Mouse (Mus musculus) neural tube, embryonic 12.5 days (tissue): Measurements from ENCODE around the gene Slc25a38. TPM values are rescaled to one million over a fixed set of nuclear protein-coding genes. Genes with fewer than 3 reads are reported as not detected.

ENCODE experiments used
- ATAC-seq: fragments of 200-750 bp; cut with Nextera tagmentation; 2 replicates; pipeline ENCODE4 v1.8.0; 2017; ENCODE audit warnings: low read depth, mild to moderate bottlenecking, moderate TSS enrichment, moderate library complexity; ENCODE audit not compliant: low FRiP score
- H3K27ac ChIP-seq: fragments of 300-500 bp; sonication (generic); 2 replicates; pipeline ENCODE4 v1.5.1; 2016
- H3K27me3 ChIP-seq: fragments of 300-500 bp; sonication (generic); replicated peaks from 2 replicates; pipeline ENCODE4 v1.6.1; 2016; ENCODE audit warnings: mild to moderate bottlenecking
- H3K36me3 ChIP-seq: fragments of 300-500 bp; sonication (generic); 2 replicates; pipeline ENCODE4 v1.6.1; 2016; ENCODE audit warnings: mild to moderate bottlenecking
- H3K4me1 ChIP-seq: fragments of 300-500 bp; sonication (generic); 2 replicates; pipeline ENCODE4 v1.6.1; 2016
- H3K4me2 ChIP-seq: fragments of 300-500 bp; sonication (generic); replicated peaks from 2 replicates; pipeline ENCODE4 v1.6.1; 2016; ENCODE audit warnings: mild to moderate bottlenecking
- H3K4me3 ChIP-seq: fragments of 300-500 bp; sonication (generic); 2 replicates; pipeline ENCODE4 v1.5.1; 2016
- H3K9ac ChIP-seq: fragments of 300-500 bp; sonication (generic); 2 replicates; pipeline ENCODE4 v1.6.1; 2016; ENCODE audit warnings: mild to moderate bottlenecking
- H3K9me3 ChIP-seq: fragments of 300-500 bp; sonication (generic); 2 replicates; pipeline ENCODE4 v1.6.1; 2016; ENCODE audit warnings: mild to moderate bottlenecking
- WGBS: fragments of 180-500 bp; shearing (Covaris S2); methylation state at CpG from one replicate; pipeline ENCODE4 v1.1.7; 2016; 5-methylcytosine and 5-hydroxymethylcytosine counted together
- polyA plus RNA-seq: library from polyadenylated mRNA; unstranded; fragments of >200 nt; fragmentation: Nextera tagmentation; extraction: Ambion mirVana; gene quantifications from 2 replicates; pipeline ENCODE4 v1.2.1, GENCODE M21; 2016

The Slc25a38 gene
- polyA plus RNA-seq, 1 experiment from 2014 or later: 38.2 TPM

DNA sequence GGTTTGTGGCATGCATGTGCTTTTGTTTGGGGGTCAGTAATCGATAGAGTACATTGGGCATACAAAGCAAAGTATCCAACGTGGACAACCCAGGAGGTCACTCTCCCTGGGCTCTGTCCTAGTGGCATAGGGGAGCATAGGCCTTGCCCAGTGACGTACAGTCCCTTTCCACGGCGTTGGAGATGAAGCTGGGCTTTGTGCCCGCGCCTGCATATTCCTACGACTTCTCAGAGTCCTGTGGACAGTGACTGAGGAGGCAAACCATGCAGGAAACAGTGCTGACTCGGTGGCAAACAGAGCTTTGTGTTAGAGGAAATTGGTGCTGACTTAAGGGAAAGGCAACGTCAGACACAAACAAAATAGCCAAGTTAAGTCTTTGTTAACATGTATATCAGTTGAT lies 19.1 kb downstream of the Slc25a38 start:
- H3K27me3 ChIP-seq: no peaks in the 10 kb centered on the region
- peaks cover 14% of the 10 kb centered on the region for H3K4me1 ChIP-seq
- WGBS: 68% methylated on average over 10 of the region's 10 CpGs
- H3K9me3 ChIP-seq: no peaks in the 10 kb centered on the region
- peak overlapping the region; percentile 98; the same call in 1 of the 2 replicates for H3K9ac ChIP-seq
- H3K4me2 ChIP-seq: peak overlapping the region; percentile 77
- no peak overlapping the region for H3K27ac ChIP-seq
- no peak overlapping the region for H3K4me3 ChIP-seq
- ATAC-seq: no peak
- H3K36me3 ChIP-seq: peaks cover 42% of the 10 kb centered on the region

DNA sequence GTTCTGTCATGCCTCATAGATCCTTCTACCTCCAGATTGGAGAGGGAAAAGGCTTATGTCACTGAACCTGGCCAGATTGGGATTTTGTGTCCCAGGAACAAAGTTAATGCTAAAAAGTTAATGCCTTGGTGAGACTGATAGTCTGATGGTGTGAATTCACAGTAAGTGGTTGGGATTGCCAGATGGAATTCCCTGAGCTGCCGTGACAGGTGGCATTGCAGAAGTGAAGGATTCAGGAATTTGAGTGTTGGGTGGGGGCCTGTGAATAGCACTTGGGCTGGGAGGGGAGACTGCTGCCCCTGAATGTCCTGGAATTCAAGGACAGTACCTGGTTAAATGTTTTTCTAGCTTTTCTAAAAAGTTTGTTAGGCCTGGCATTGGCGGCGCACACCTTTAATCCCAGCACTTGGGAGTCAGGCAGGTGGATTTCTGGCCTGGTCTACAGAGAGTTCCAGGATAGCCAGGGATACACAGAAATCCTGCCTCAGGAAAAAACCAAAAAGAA lies 21.7 kb downstream of the Slc25a38 start:
- 89% methylated on average over 3 of the region's 3 CpGs for WGBS
- Histone ChIP-seq H3K4me2 (no peak overlapping the region), H3K27ac (no peak overlapping the region), H3K9ac (no peak overlapping the region), H3K4me3 (no peak overlapping the region), H3K27me3 (no peaks in the 10 kb centered on the region), H3K4me1 (peaks cover 14% of the 10 kb centered on the region), H3K36me3 (peaks cover 40% of the 10 kb centered on the region), H3K9me3 (no peaks in the 10 kb centered on the region)
- no peak for ATAC-seq

DNA sequence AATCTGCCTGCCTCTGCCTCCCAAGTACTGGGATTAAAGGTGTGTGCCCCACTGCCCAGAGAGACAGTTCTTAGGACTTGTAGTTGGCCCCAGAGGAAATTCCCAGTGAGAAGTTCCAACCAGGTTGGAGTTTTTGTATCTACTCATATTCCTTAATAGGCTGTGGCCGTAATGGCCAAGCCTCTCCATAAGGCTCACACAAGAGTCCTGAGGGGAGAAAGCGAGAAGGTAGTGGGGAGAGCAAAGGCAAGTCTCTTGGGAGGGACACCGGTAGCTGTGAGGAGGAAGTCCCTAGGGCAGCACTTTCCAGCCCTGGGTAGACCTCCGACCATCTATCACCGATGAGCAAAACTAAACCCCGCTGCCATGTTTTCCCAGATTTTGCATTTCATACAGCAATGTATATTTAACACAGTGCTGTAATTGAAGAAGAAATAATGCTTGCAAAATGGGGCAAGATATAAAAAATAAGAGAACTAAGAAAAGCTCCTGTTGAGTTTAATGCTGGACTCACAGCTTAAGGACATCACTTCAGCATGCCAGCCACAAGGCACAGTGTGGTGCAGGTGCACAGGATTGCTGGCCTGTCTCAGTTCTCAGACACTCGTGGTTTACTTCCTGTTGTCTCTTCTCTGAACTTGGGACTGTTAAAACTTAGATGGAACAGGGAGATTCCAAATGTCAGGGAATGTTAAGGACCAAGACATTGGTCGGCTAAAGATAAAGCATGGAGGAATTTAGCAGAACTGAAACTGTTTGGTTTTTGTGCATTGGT lies 23.0 kb downstream of the Slc25a38 start:
- no peak overlapping the region for H3K4me2 ChIP-seq
- 36% methylated on average over 8 of the region's 8 CpGs for WGBS
- peaks cover 14% of the 10 kb centered on the region for H3K4me1 ChIP-seq
- no peak overlapping the region for H3K9ac ChIP-seq
- no peak overlapping the region for H3K4me3 ChIP-seq
- ATAC-seq: no peak
- no peaks in the 10 kb centered on the region for H3K9me3 ChIP-seq
- no peak overlapping the region for H3K27ac ChIP-seq
- H3K36me3 ChIP-seq: peaks cover 40% of the 10 kb centered on the region
- no peaks in the 10 kb centered on the region for H3K27me3 ChIP-seq

DNA sequence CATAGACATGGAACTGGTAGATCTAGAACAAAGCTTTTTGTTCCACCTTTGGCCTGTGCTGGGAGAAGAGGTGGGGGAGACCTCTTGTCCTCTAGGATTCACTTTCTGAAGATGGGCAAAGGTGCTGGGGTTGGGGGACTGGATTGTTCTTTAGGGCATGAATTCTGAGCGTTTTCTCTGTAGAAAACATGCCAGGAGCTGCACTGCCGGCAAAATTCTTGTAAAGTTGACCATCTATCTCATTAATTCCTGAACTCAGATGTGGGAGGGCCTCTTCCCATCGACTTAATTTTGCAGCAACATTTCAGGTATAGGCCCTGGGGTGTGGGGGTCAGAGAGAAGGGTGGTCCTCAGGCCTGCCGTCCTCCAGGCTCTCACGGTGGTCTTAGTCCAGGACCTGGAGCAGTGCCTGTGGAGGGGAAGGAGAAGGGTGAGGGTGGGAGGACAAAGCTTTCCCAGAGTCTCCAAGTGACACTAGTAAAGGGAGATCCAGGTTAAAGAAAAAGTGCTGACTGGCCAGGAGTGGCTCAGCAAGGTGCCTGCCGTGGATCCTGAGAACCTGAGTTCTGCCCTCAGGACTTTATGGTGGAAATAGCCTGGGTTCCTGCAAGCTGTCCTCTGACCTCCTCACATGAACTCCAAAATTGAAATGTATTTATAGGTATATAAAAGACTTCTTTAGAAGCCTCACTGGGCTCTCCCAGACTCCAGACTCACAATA lies 23.7 kb downstream of the Slc25a38 start:
- H3K9ac ChIP-seq: no peak overlapping the region
- 67% methylated on average over 6 of the region's 6 CpGs for WGBS

DNA sequence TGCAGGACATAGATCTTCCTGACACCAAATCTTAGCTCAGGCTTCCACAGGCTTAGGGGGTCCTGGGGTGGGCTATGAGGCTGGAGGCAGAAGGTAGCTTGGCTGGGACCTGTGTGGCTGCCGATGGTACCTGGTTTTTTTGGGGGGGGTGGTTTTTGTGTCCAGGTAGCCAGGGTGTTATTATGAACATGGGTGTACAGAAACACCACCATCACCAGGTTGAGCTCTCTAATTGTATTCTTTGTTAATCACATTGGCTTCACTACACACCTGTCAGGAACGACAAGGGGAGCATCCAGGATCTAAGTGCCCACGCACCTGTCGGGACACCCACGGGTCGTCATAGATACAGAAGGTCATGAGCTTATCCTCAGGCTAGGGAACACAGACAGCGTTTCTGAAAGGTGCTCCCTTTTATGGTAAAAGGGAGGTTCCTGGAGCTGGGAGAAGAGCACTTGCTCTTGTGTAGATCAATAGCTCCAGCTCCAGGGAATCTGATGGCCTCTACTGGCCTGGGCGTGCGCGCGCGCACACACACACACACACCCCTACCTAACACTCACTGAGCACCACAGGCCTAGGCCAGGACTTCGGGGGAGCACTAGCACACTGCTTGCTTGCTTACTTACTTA lies 24.5 kb downstream of the Slc25a38 start:
- WGBS: 89% methylated on average over 13 of the region's 13 CpGs
- H3K9me3 ChIP-seq: no peaks in the 10 kb centered on the region
- no peak overlapping the region for H3K9ac ChIP-seq
- no peak for ATAC-seq
- no peaks in the 10 kb centered on the region for H3K27me3 ChIP-seq
- H3K4me1 ChIP-seq: peaks cover under 1% of the 10 kb centered on the region; the same call in 1 of the 2 replicates
- H3K36me3 ChIP-seq: peaks cover 31% of the 10 kb centered on the region
- no peak overlapping the region for H3K27ac ChIP-seq
- no peak overlapping the region for H3K4me2 ChIP-seq
- H3K4me3 ChIP-seq: no peak overlapping the region

More for the DNA sequence above, 23.7 kb downstream of the Slc25a38 start:
- H3K4me2 ChIP-seq: no peak overlapping the region
- no peak overlapping the region for H3K4me3 ChIP-seq
- no peaks in the 10 kb centered on the region for H3K9me3 ChIP-seq
- no peak overlapping the region for H3K27ac ChIP-seq
- peaks cover 38% of the 10 kb centered on the region for H3K36me3 ChIP-seq
- peaks cover 8% of the 10 kb centered on the region for H3K4me1 ChIP-seq
- H3K27me3 ChIP-seq: no peaks in the 10 kb centered on the region
- no peak for ATAC-seq

GRCm38 (mm10) chr9:120135454-120135853 lies 25.3 kb downstream of the Slc25a38 start:
- H3K4me1 ChIP-seq: no peaks in the 10 kb centered on the region
- peaks cover 25% of the 10 kb centered on the region for H3K36me3 ChIP-seq
- 89% methylated on average over 11 of the region's 11 CpGs for WGBS
- H3K9me3 ChIP-seq: no peaks in the 10 kb centered on the region
- H3K27me3 ChIP-seq: no peaks in the 10 kb centered on the region
- H3K9ac ChIP-seq: no peak overlapping the region
- no peak overlapping the region for H3K27ac ChIP-seq
- no peak overlapping the region for H3K4me3 ChIP-seq
- ATAC-seq: no peak
- H3K4me2 ChIP-seq: no peak overlapping the region

DNA sequence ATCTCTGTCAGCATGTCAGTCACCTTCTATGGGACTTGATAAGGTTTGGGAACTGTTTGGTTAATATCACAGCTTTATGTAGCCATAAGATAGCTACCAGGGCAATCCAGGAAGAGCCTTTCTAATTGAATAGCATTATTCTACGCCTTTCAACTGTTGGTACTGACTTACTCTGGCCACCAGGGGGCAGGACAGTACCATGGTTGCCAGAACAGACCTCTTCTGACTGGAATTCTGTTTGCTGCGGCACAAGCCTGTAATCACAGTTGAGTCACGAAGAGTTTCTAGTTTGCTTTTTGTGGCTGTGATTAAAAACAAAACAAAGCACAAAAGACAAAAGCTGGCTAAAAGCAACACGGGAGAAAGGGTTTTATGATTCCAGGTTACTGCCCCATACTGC lies 30.5 kb downstream of the Slc25a38 start:
- H3K4me1 ChIP-seq: no peaks in the 10 kb centered on the region
- no peak overlapping the region for H3K9ac ChIP-seq
- ATAC-seq: no peak
- 12% methylated on average over 4 of the region's 4 CpGs for WGBS
- H3K4me3 ChIP-seq: no peak overlapping the region
- H3K4me2 ChIP-seq: no peak overlapping the region
- H3K9me3 ChIP-seq: no peaks in the 10 kb centered on the region
- no peaks in the 10 kb centered on the region for H3K27me3 ChIP-seq
- H3K36me3 ChIP-seq: no peaks in the 10 kb centered on the region
- H3K27ac ChIP-seq: no peak overlapping the region

DNA sequence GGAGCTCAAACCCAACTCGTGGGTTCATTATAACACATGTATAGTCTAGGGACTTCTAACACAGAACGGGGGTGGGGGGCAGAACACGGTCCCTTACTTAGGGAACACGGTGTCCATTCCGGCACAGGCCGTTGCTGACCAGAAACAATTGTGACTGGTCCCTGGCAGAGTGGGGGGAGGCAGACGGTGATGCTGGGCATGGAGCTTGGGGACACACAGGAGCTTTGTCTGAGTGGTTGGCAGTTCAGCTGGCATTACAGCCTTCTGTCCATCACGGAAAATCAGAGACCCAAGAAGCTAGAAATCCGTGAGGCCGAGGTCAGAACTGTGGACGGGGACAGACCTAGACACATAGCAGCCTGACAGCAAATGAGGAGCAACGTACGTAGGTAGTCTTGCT lies 34.3 kb downstream of the Slc25a38 start:
- Histone ChIP-seq H3K27ac (no peak overlapping the region), H3K27me3 (no peaks in the 10 kb centered on the region), H3K4me3 (no peak overlapping the region), H3K4me1 (no peaks in the 10 kb centered on the region), H3K4me2 (no peak overlapping the region), H3K36me3 (no peaks in the 10 kb centered on the region), H3K9ac (no peak overlapping the region), H3K9me3 (no peaks in the 10 kb centered on the region)
- no peak for ATAC-seq
- 87% methylated on average over 13 of the region's 13 CpGs for WGBS

GRCm38 (mm10) chr9:120149222-120149828 lies 39.2 kb downstream of the Slc25a38 start, which contains the start of gene Mobp:
TSS of gene Mobp (plus strand) at chr9:120149707.
- H3K36me3 ChIP-seq: no peaks in the 10 kb centered on the region
- H3K27ac ChIP-seq: no peak within 1 kb of the TSS
- no peak within 1 kb of the TSS for H3K4me3 ChIP-seq
- no peaks in the 10 kb centered on the region for H3K9me3 ChIP-seq
- WGBS: 46% methylated on average over 11 of the region's 11 CpGs
- no peaks in the 10 kb centered on the region for H3K27me3 ChIP-seq
- H3K4me1 ChIP-seq: no peaks in the 10 kb centered on the region
- H3K4me2 ChIP-seq: no peak within 1 kb of the TSS
- H3K9ac ChIP-seq: no peak within 1 kb of the TSS
- no peak for ATAC-seq

DNA sequence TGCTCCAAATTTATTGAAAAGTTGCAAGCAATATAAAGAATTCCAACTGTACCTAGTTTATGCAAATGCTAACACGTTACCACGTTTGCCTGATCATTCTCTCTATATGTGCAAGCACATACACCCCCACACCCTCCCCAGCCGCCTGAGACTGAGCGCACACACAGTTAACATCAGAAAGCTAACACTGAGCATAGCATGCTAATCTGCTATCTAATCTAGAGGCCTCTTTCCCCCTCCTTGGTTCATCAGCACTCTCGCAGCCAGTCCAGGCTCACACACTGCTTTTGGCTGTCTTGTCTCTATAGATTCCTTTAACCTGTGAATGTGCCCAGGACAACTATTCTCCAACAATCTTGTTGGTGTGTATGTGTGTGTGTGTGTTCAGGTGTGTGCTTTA lies 41.0 kb downstream of the Slc25a38 start:
- Histone ChIP-seq H3K36me3 (no peaks in the 10 kb centered on the region), H3K9me3 (no peaks in the 10 kb centered on the region), H3K4me1 (no peaks in the 10 kb centered on the region), H3K27ac (no peak overlapping the region), H3K9ac (no peak overlapping the region), H3K4me3 (no peak overlapping the region), H3K27me3 (no peaks in the 10 kb centered on the region), H3K4me2 (no peak overlapping the region)
- ATAC-seq: no peak
- WGBS: 89% methylated on average over 5 of the region's 5 CpGs

- WGBS: 77% methylated on average over 12 of the region's 12 CpGs
- Histone ChIP-seq H3K36me3 (no peaks in the 10 kb centered on the region), H3K4me3 (no peak overlapping the region)
Observed at GRCm38 (mm10) chr9:120151906-120152399, 41.8 kb downstream of the Slc25a38 start.

GRCm38 (mm10) chr9:120158047-120158446 lies 47.9 kb downstream of the Slc25a38 start:
- ATAC-seq: no peak
- Histone ChIP-seq H3K27ac (no peak overlapping the region), H3K9me3 (no peaks in the 10 kb centered on the region), H3K36me3 (no peaks in the 10 kb centered on the region), H3K4me3 (no peak overlapping the region), H3K4me1 (peaks cover 12% of the 10 kb centered on the region), H3K4me2 (no peak overlapping the region), H3K27me3 (no peaks in the 10 kb centered on the region), H3K9ac (no peak overlapping the region)
- 44% methylated on average over 4 of the region's 4 CpGs for WGBS

More at GRCm38 (mm10) chr9:120151906-120152399, 41.8 kb downstream of the Slc25a38 start:
- Histone ChIP-seq H3K9ac (no peak overlapping the region), H3K4me1 (no peaks in the 10 kb centered on the region), H3K27me3 (no peaks in the 10 kb centered on the region), H3K27ac (no peak overlapping the region), H3K9me3 (no peaks in the 10 kb centered on the region), H3K4me2 (no peak overlapping the region)
- ATAC-seq: no peak
